In genomic region chr7:121596401-121596800, GRCm38 (mm10) we compare ENCODE assay signal across 11 mouse cellular contexts.
A peak's percentile ranks its signal among the peaks of the same experiment; 100 is the strongest.
DNase-seq lines count a peak whose midpoint lies in the region; ATAC-seq and TF ChIP-seq lines count a peak whose summit lies in the region.
"Had no signal": no experiment of that assay in that cellular context is flagged by ENCODE, and none has a peak within 500 bp of the region (broad histone marks: within the 10 kb centered on the region; RNA-seq: fewer than 3 reads in every experiment).

No protein-coding gene starts in this region.

- WGBS in embryonic facial prominence, embryonic 14.5 days, result 44% methylated on average over 3 of the region's 3 CpGs

- no peaks in the 10 kb centered on the region for H3K36me3 ChIP-seq in ES-E14 (ENCODE audit: control insufficient read depth, insufficient read depth, low read length, poor library complexity, severe bottlenecking)
- H3K36me3 ChIP-seq in embryonic facial prominence, embryonic 14.5 days (ENCODE audit: control insufficient read depth, insufficient read depth, low read length), result no peaks in the 10 kb centered on the region
- H3K36me3 ChIP-seq: limb, embryonic 13.5 days had no signal

- H3K4me3 ChIP-seq in ES-E14 (ENCODE audit: insufficient read depth in 1 of 2, low read depth in 1 of 2, low read length in 2 of 2, poor library complexity in 1 of 2, severe bottlenecking in 1 of 2), result no peak overlapping the region
- H3K4me3 ChIP-seq in embryonic facial prominence, embryonic 14.5 days (ENCODE audit: low read depth, low read length), result no peak overlapping the region
- H3K4me3 ChIP-seq: limb, embryonic 13.5 days had no signal

- DNase-seq in kidney, postnatal 14 days, result peak; percentile 36
- no peak for DNase-seq in kidney, adult 11 months
- DNase-seq in A20 (ENCODE audit: low read depth, low spot score) (peak; percentile 27), ES-E14 (ENCODE audit: low read depth, low spot score) (peak; percentile 26)
- DNase-seq in embryonic facial prominence, embryonic 14.5 days (ENCODE audit: low spot score), result peak; percentile 91
- no peak for DNase-seq in natural killer cell, adult 2 months (ENCODE audit: low spot score in 2 of 2)
- no peak for DNase-seq in left cerebral cortex, postnatal 14 days (ENCODE audit: low spot score in 2 of 2)
- DNase-seq in urinary bladder, adult 18-20 months (ENCODE audit: low spot score in 2 of 2), result no peak
- DNase-seq: cerebellum, adult 18-20 months; thymus, postnatal 25 days had no signal

- H3K4me2 ChIP-seq in embryonic facial prominence, embryonic 14.5 days (ENCODE audit: low read depth, low read length), result no peak overlapping the region
- H3K4me2 ChIP-seq: limb, embryonic 13.5 days had no signal

- no peaks in the 10 kb centered on the region for H3K27me3 ChIP-seq in embryonic facial prominence, embryonic 14.5 days (replicated peaks; ENCODE audit: control insufficient read depth, insufficient read depth, low read length)
- H3K27me3 ChIP-seq: limb, embryonic 13.5 days had no signal

- in situ Hi-C loops in ES-E14 (cut with MboI; ENCODE audit: low sequenced_read_pairs in 2 of 2, unreplicated experiment in 2 of 2), result no loop called here

- no peaks in the 10 kb centered on the region for H3K9me3 ChIP-seq in ES-E14 (ENCODE audit: control insufficient read depth, insufficient read depth, low read depth, low read length)
- no peaks in the 10 kb centered on the region for H3K9me3 ChIP-seq in embryonic facial prominence, embryonic 14.5 days (ENCODE audit: control insufficient read depth, low read length)
- H3K9me3 ChIP-seq: limb, embryonic 13.5 days had no signal

- no peak overlapping the region for H3K9ac ChIP-seq in ES-E14 (ENCODE audit: insufficient read depth, low read depth, low read length, poor library complexity, severe bottlenecking)
- no peak overlapping the region for H3K9ac ChIP-seq in embryonic facial prominence, embryonic 14.5 days (ENCODE audit: low read depth, low read length)
- H3K9ac ChIP-seq: limb, embryonic 13.5 days had no signal

- no peaks in the 10 kb centered on the region for H3K4me1 ChIP-seq in ES-E14 (ENCODE audit: control insufficient read depth in 2 of 2, insufficient read depth in 2 of 2, low read length in 2 of 2, poor library complexity in 1 of 2)
- no peaks in the 10 kb centered on the region for H3K4me1 ChIP-seq in embryonic facial prominence, embryonic 14.5 days (ENCODE audit: control insufficient read depth, insufficient read depth, low read length)
- H3K4me1 ChIP-seq: limb, embryonic 13.5 days had no signal

- intact Hi-C loops in left cerebral cortex, postnatal 14 days (cut with DNase I), result no loop called here

- ATAC-seq in embryonic facial prominence, embryonic 14.5 days (ENCODE audit: low read depth), result no peak

- no peak overlapping the region for H3K27ac ChIP-seq in ES-E14 (ENCODE audit: insufficient read depth, low read depth, low read length, poor library complexity, severe bottlenecking)
- H3K27ac ChIP-seq in embryonic facial prominence, embryonic 14.5 days (replicated peaks; ENCODE audit: low read depth, low read length), result no peak overlapping the region
- H3K27ac ChIP-seq: limb, embryonic 13.5 days had no signal

TF ChIP-seq in ES-E14, 5 proteins besides CTCF, POLR2A, EP300 and RAD21:
- TF ChIP-seq HCFC1 (IDR thresholded peaks at IDR 0.05; ENCODE audit: borderline replicate concordance, insufficient read depth, low read length) (no peak), MAFK (IDR thresholded peaks at IDR 0.05; ENCODE audit: insufficient read depth, low read depth, low read length) (no peak), ZNF384 (IDR thresholded peaks at IDR 0.05; ENCODE audit: low read depth, low read length) (no peak), ZC3H11A (IDR thresholded peaks at IDR 0.05; ENCODE audit: borderline replicate concordance, low read depth, low read length) (no peak), CHD2 (IDR thresholded peaks at IDR 0.05; ENCODE audit: low read depth, low read length) (no peak)

Comparison
In these comparisons a context has a peak if more than half of its experiments do, and no peak if none do; other contexts are left out.
1. DNase-seq: peak in kidney, postnatal 14 days (single experiment), A20 (single experiment), ES-E14 (single experiment) and embryonic facial prominence, embryonic 14.5 days (single experiment); none in kidney, adult 11 months (single experiment), natural killer cell, adult 2 months (0 of 2), left cerebral cortex, postnatal 14 days (0 of 2) and urinary bladder, adult 18-20 months (0 of 2).